Mouse (Mus musculus): ENCODE results near the gene Gm20878. TPM values are rescaled to one million over a fixed set of nuclear protein-coding genes. Genes with fewer than 3 reads are reported as not detected.
"Not testable (repeated sequence)": the region's sequence is repeated elsewhere in the genome, so short reads cannot be mapped to it uniquely, and the experiment has no call there.

The Gm20878 gene
- 1.4 TPM in 1 of 2 replicates, not detected in the other for polyA plus RNA-seq (2012; ENCODE audit: insufficient read depth, insufficient read length, missing spikeins)

DNA sequence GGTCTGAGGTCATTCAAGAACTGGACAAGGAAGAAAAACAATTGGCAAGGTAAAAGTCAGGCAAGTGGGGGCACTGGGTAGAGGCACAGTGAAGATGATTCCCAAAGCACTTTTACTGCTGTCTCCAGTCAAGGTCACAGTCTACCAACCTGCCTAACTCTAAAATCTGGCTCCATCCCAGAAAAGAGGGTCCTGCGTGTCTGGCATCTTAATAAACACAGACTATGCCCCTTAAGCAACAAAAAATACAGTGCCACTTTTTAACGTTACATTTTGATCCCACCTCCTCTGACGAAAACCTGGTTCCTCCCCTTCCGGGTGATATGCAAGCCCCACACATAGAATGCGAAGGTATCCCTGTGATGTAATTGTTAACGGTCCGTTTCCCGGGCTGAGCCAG, at the start of gene Gm20878:
TSS of gene Gm20878 (plus strand) at position 301 of the 400 bp plus-strand sequence.
- H3K27ac ChIP-seq (replicated peaks; ENCODE audit: low read depth, low read length); H3K4me1 ChIP-seq (ENCODE audit: control insufficient read depth, insufficient read depth, insufficient read length, low read length); H3K4me3 ChIP-seq (ENCODE audit: insufficient read depth, low read depth, low read length): not testable (repeated sequence)

GRCm38 (mm10) chr4:41903310-41903709, 38.1 kb upstream of the Gm20878 start, which contains the start of gene Gm21541:
TSS of gene Gm21541 (plus strand) at chr4:41903610.
- H3K4me3 ChIP-seq (ENCODE audit: insufficient read depth, low read depth, low read length) = not testable (repeated sequence)

DNA sequence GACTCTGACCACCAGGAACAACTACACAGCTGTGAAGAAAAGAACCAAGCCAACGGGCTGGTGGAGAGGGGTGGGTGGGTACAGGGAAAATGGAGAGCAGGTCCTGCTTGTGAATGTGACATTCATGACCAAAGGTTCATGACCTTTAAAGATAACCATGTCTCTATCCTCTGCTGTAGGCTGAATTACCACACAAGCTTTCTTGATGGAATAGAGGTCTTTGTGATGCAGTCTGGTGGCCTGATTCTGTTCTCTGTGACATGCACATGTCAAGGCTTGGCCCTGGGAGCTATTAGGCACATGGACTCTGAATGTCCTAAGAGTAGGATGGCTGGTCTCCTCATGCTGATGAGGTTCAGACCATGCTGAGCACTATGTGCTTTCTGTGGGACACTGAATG, 24.4 kb downstream of the Gm20878 start, which contains the start of gene Fam205a4:
TSS of gene Fam205a4 (plus strand) at position 301 of the 400 bp plus-strand sequence.
- H3K4me3 ChIP-seq (ENCODE audit: insufficient read depth, low read depth, low read length); H3K27ac ChIP-seq (replicated peaks; ENCODE audit: low read depth, low read length); H3K4me1 ChIP-seq (ENCODE audit: control insufficient read depth, insufficient read depth, insufficient read length, low read length): not testable (repeated sequence)

More at GRCm38 (mm10) chr4:41903310-41903709, 38.1 kb upstream of the Gm20878 start, which contains the start of gene Gm21541:
- H3K27ac ChIP-seq (replicated peaks; ENCODE audit: low read depth, low read length); H3K4me1 ChIP-seq (ENCODE audit: control insufficient read depth, insufficient read depth, insufficient read length, low read length): not testable (repeated sequence)

Other genes with a start within 250 kb of the Gm20878 start
- gene Cntfr, start 244.5 kb upstream of the Gm20878 start, polyA plus RNA-seq (2012; ENCODE audit: insufficient read depth, insufficient read length, missing spikeins) = 5.5 and 8.4 TPM in 2 replicates
- gene Il11ra1, start 241.6 kb upstream of the Gm20878 start, polyA plus RNA-seq (2012; ENCODE audit: insufficient read depth, insufficient read length, missing spikeins) = 53.3 and 56.1 TPM in 2 replicates
- 9.0 and 13.5 TPM in 2 replicates for gene Rpp25l, start 228.0 kb upstream of the Gm20878 start, polyA plus RNA-seq (2012; ENCODE audit: insufficient read depth, insufficient read length, missing spikeins)
- 111 and 118 TPM in 2 replicates for gene Dctn3, start 218.4 kb upstream of the Gm20878 start, polyA plus RNA-seq (2012; ENCODE audit: insufficient read depth, insufficient read length, missing spikeins)
- not detected in 2 replicates for gene Arid3c, start 210.4 kb upstream of the Gm20878 start, polyA plus RNA-seq (2012; ENCODE audit: insufficient read depth, insufficient read length, missing spikeins)
- 30.4 and 38.3 TPM in 2 replicates for gene Galt, start 186.3 kb upstream of the Gm20878 start, polyA plus RNA-seq (2012; ENCODE audit: insufficient read depth, insufficient read length, missing spikeins)
- gene Sigmar1, start 185.4 kb upstream of the Gm20878 start, polyA plus RNA-seq (2012; ENCODE audit: insufficient read depth, insufficient read length, missing spikeins) = 44.1 and 48.4 TPM in 2 replicates
- gene Ccl27a, start 167.3 kb upstream of the Gm20878 start, polyA plus RNA-seq (2012; ENCODE audit: insufficient read depth, insufficient read length, missing spikeins) = 39.4 and 50.0 TPM in 2 replicates
- not detected in 2 replicates for gene Gm21541, start 38.0 kb upstream of the Gm20878 start, polyA plus RNA-seq (2012; ENCODE audit: insufficient read depth, insufficient read length, missing spikeins)
- gene Fam205a4, start 24.5 kb downstream of the Gm20878 start, polyA plus RNA-seq (2012; ENCODE audit: insufficient read depth, insufficient read length, missing spikeins) = not detected in 2 replicates
- gene Gm21093, start 93.2 kb downstream of the Gm20878 start, polyA plus RNA-seq (2012; ENCODE audit: insufficient read depth, insufficient read length, missing spikeins) = not detected in 2 replicates
- gene Gm3893, start 149.6 kb downstream of the Gm20878 start, polyA plus RNA-seq (2012; ENCODE audit: insufficient read depth, insufficient read length, missing spikeins) = not detected in 2 replicates
- not detected in 2 replicates for gene Gm13304, start 173.2 kb downstream of the Gm20878 start, polyA plus RNA-seq (2012; ENCODE audit: insufficient read depth, insufficient read length, missing spikeins)
- gene Gm13306, start 211.9 kb downstream of the Gm20878 start, polyA plus RNA-seq (2012; ENCODE audit: insufficient read depth, insufficient read length, missing spikeins) = not detected in 2 replicates
- gene Gm13305, start 227.0 kb downstream of the Gm20878 start, polyA plus RNA-seq (2012; ENCODE audit: insufficient read depth, insufficient read length, missing spikeins) = not detected in 2 replicates